Mouse (Mus musculus) lung, embryonic 16.5 days (tissue): ENCODE measurements around the gene Zbtb1. TPM values are rescaled to one million over a fixed set of nuclear protein-coding genes. Genes with fewer than 3 reads are reported as not detected.

Experiments
- ATAC-seq: fragments of 200-750 bp; cut with Nextera tagmentation; 2 replicates; pipeline ENCODE4 v1.8.0; 2017; ENCODE audit warnings: low read depth, mild to moderate bottlenecking, moderate library complexity
- H3K27ac ChIP-seq: fragments of 300-500 bp; sonication (generic); 2 replicates; pipeline ENCODE4 v1.5.1; 2014; ENCODE audit warnings: mild to moderate bottlenecking, control low read depth, low read length
- H3K27me3 ChIP-seq: fragments of 300-500 bp; sonication (generic); 2 replicates; pipeline ENCODE4 v1.6.1; 2014; ENCODE audit warnings: low read depth, low read length, mixed read lengths; ENCODE audit not compliant: control insufficient read depth, insufficient read depth
- H3K36me3 ChIP-seq: fragments of 300-500 bp; sonication (generic); 2 replicates; pipeline ENCODE4 v1.6.1; 2014; ENCODE audit warnings: low read length; ENCODE audit not compliant: control insufficient read depth, insufficient read depth
- H3K4me1 ChIP-seq: fragments of 300-500 bp; sonication (generic); replicated peaks from 2 replicates; pipeline ENCODE4 v1.6.1; 2014; ENCODE audit warnings: low read length, mixed read lengths; ENCODE audit not compliant: control insufficient read depth, insufficient read depth
- H3K4me2 ChIP-seq: fragments of 300-500 bp; sonication (generic); 2 replicates; pipeline ENCODE4 v1.6.1; 2014; ENCODE audit warnings: low read depth, low read length, control low read depth
- H3K4me3 ChIP-seq: fragments of 300-500 bp; sonication (generic); 2 replicates; pipeline ENCODE4 v1.5.1; 2014; ENCODE audit warnings: mild to moderate bottlenecking, low read length, control low read depth
- H3K9ac ChIP-seq: fragments of 300-500 bp; sonication (generic); 2 replicates; pipeline ENCODE4 v1.6.1; 2014; ENCODE audit warnings: low read length, control low read depth
- H3K9me3 ChIP-seq: fragments of 300-500 bp; sonication (generic); 2 replicates; pipeline ENCODE4 v1.6.1; 2016; ENCODE audit warnings: low read length; ENCODE audit not compliant: control insufficient read depth
- WGBS: fragments of 180-500 bp; shearing (Covaris S2); extraction: QIAGEN DNeasy Blood & Tissue Kit; methylation state at CpG from one replicate; pipeline ENCODE4 v1.1.7; 2014; 5-methylcytosine and 5-hydroxymethylcytosine counted together
- polyA plus RNA-seq: library from polyadenylated mRNA; unstranded; fragments of >200 nt; fragmentation: Nextera tagmentation; extraction: Ambion mirVana; gene quantifications from 2 replicates; pipeline ENCODE4 v1.2.1, GENCODE M21; 2015

The Zbtb1 gene
- polyA plus RNA-seq, 1 experiment from 2014 or later: 10.4 TPM

- Histone ChIP-seq H3K4me1 (peaks cover 31% of the 10 kb centered on the region), H3K27me3 (no peaks in the 10 kb centered on the region), H3K4me3 (peak overlapping the region; percentile 94), H3K4me2 (peak overlapping the region; percentile 85), H3K36me3 (no peaks in the 10 kb centered on the region), H3K9ac (peak overlapping the region; percentile 99), H3K9me3 (no peaks in the 10 kb centered on the region), H3K27ac (peak overlapping the region; percentile 100)
- under 1% methylated on average over 26 of the region's 26 CpGs for WGBS
- ATAC-seq: peak; percentile 16
These were observed 1.3 kb upstream of the Zbtb1 start for GRCm38 (mm10) chr12:76368790-76369205.

DNA sequence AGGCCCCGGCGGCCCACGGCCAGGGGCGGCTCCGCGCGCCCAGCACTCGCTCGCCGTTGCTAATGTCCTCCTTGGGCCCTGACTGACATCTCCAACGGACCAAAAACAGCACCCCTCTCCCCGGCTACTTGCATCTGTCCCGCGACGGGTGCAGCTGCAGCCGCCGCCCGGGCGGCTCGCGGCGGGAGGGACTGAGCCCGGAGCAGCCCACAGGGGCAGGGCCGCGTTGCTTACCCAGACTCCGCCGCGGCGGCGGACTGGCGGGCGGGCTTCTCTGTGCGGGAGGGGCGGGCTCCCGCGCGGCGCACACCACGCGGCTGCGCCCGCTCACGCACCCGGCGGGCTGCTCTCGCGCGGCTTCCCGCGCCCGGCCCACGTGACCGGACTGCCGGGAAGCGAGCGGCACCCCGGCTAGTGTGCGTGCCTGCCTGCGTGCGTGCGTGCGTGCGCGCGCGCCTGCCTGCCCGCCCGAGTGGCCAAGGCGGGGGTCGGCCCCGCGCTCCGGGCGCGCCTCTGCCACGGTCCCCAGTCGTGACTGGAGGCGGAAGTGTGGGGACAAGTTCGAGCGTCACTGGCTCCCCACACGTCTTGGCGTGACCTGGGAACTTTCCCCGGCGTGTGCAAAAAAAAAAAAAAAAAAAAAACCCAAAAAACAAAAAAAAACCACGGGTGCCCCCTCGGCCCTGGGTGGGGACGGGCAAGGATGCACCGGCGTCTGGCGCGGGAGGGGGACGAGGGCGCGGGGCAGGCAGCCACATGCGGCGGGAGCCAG is 674 bp upstream of the Zbtb1 start, which contains the start of gene Zbtb25:
Zbtb25 (minus strand) TSS at position 397 of the 772 bp plus-strand sequence.
- WGBS: under 1% methylated on average over 57 of the region's 96 CpGs
- H3K4me3 ChIP-seq: peak within 1 kb of the TSS; percentile 94
- H3K4me1 ChIP-seq: peaks cover 31% of the 10 kb centered on the region
- H3K9ac ChIP-seq: peak within 1 kb of the TSS; percentile 99
- H3K27me3 ChIP-seq: no peaks in the 10 kb centered on the region
- ATAC-seq: peak; percentile 77
- H3K4me2 ChIP-seq: peak within 1 kb of the TSS; percentile 85
- no peaks in the 10 kb centered on the region for H3K9me3 ChIP-seq
- no peaks in the 10 kb centered on the region for H3K36me3 ChIP-seq
- H3K27ac ChIP-seq: peak within 1 kb of the TSS; percentile 100

GRCm38 (mm10) chr12:76370831-76371571 is 935 bp downstream of the Zbtb1 start:
- Histone ChIP-seq H3K36me3 (no peaks in the 10 kb centered on the region), H3K4me1 (peaks cover 30% of the 10 kb centered on the region), H3K27me3 (no peaks in the 10 kb centered on the region), H3K4me3 (peak overlapping the region; percentile 94), H3K9ac (peak overlapping the region; percentile 99), H3K4me2 (peak overlapping the region; percentile 85), H3K9me3 (no peaks in the 10 kb centered on the region), H3K27ac (peak overlapping the region; percentile 100)
- ATAC-seq: peak; percentile 76
- 0% methylated on average over 59 of the region's 63 CpGs for WGBS

DNA sequence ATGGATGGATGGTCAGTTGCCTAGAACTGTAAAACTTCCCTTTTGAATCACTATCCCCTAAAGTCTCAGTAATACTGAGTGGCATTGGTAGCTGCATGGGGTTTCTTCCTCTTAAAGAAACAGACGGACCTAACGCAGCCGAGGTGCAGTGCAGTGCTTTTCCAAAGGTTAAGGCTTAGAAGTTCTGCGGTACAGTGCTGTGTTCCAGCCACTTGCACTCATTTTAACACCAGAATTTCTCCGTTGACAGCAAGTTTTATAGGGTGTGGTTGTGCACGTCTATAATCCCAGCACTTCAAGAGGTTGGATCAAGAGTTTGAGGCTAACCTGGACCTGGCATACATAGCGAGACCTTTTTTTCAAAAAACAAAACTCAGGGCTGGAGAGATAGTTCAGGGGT is 2.0 kb downstream of the Zbtb1 start:
- H3K9ac ChIP-seq: peak overlapping the region; percentile 99

GRCm38 (mm10) chr12:76372881-76373818 is 3.1 kb downstream of the Zbtb1 start:
- no peak for ATAC-seq
- Histone ChIP-seq H3K4me3 (no peak overlapping the region), H3K4me1 (peaks cover 20% of the 10 kb centered on the region), H3K27ac (no peak overlapping the region), H3K4me2 (peak overlapping the region; percentile 85; the same call in 1 of the 2 replicates), H3K36me3 (no peaks in the 10 kb centered on the region), H3K9ac (no peak overlapping the region), H3K27me3 (no peaks in the 10 kb centered on the region), H3K9me3 (no peaks in the 10 kb centered on the region)
- 81% methylated on average over 5 of the region's 7 CpGs for WGBS

More for the DNA sequence above, 2.0 kb downstream of the Zbtb1 start:
- ATAC-seq: no peak
- Histone ChIP-seq H3K27me3 (no peaks in the 10 kb centered on the region), H3K4me3 (peak overlapping the region; percentile 94), H3K9me3 (no peaks in the 10 kb centered on the region), H3K4me1 (peaks cover 29% of the 10 kb centered on the region), H3K4me2 (peak overlapping the region; percentile 85), H3K27ac (no peak overlapping the region), H3K36me3 (no peaks in the 10 kb centered on the region)
- WGBS: 37% methylated on average over 7 of the region's 7 CpGs

GRCm38 (mm10) chr12:76373991-76374390 is 3.9 kb downstream of the Zbtb1 start:
- Histone ChIP-seq H3K4me1 (peaks cover 16% of the 10 kb centered on the region), H3K36me3 (no peaks in the 10 kb centered on the region), H3K4me3 (no peak overlapping the region), H3K4me2 (no peak overlapping the region), H3K27ac (no peak overlapping the region), H3K9me3 (no peaks in the 10 kb centered on the region), H3K27me3 (no peaks in the 10 kb centered on the region), H3K9ac (no peak overlapping the region)
- 45% methylated on average over 6 of the region's 6 CpGs for WGBS
- no peak for ATAC-seq

DNA sequence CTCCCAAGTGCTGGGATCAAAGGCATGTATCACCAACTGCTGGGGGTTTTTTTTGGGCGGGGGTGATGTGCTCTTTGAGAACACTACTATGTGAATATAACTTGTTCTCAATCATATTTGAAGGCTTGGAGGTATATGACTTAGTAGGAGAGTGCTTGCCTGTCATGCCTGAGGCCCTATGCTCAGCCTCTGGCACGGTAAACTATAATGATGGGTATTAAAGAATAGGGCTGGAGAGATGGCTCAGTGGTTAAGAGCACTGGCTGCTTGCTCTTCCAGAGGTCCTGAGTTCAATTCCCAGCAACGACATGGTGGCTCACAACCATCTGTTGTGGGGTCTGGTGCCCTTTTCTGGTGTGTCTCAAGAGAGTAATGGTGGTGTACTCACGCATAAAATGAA is 4.8 kb downstream of the Zbtb1 start:
- no peak for ATAC-seq
- Histone ChIP-seq H3K27ac (no peak overlapping the region), H3K27me3 (no peaks in the 10 kb centered on the region), H3K4me2 (no peak overlapping the region), H3K36me3 (no peaks in the 10 kb centered on the region), H3K9ac (no peak overlapping the region), H3K9me3 (no peaks in the 10 kb centered on the region), H3K4me1 (peaks cover 16% of the 10 kb centered on the region), H3K4me3 (no peak overlapping the region)
- WGBS: 53% methylated on average over 4 of the region's 4 CpGs

GRCm38 (mm10) chr12:76375506-76375905 is 5.4 kb downstream of the Zbtb1 start:
- Histone ChIP-seq H3K27me3 (no peaks in the 10 kb centered on the region), H3K4me2 (no peak overlapping the region), H3K9me3 (no peaks in the 10 kb centered on the region), H3K27ac (no peak overlapping the region), H3K36me3 (no peaks in the 10 kb centered on the region), H3K4me1 (peaks cover 19% of the 10 kb centered on the region), H3K9ac (no peak overlapping the region), H3K4me3 (no peak overlapping the region)
- ATAC-seq: no peak
- 64% methylated on average over 3 of the region's 3 CpGs for WGBS
